Mouse (Mus musculus) Muller cell, postnatal 12 days (primary cell): Measurements from ENCODE around the gene Ehd1.
A peak's percentile ranks its signal among the peaks of the same experiment; 100 is the strongest.
"Not testable (repeated sequence)": the region's sequence is repeated elsewhere in the genome, so short reads cannot be mapped to it uniquely, and the experiment has no call there.

Source experiments
- DNase-seq: peaks from one replicate; pipeline ENCODE4 v3.0.0-alpha.2; 2015; ENCODE audit errors: inconsistent ontology term

The Ehd1 gene

DNA sequence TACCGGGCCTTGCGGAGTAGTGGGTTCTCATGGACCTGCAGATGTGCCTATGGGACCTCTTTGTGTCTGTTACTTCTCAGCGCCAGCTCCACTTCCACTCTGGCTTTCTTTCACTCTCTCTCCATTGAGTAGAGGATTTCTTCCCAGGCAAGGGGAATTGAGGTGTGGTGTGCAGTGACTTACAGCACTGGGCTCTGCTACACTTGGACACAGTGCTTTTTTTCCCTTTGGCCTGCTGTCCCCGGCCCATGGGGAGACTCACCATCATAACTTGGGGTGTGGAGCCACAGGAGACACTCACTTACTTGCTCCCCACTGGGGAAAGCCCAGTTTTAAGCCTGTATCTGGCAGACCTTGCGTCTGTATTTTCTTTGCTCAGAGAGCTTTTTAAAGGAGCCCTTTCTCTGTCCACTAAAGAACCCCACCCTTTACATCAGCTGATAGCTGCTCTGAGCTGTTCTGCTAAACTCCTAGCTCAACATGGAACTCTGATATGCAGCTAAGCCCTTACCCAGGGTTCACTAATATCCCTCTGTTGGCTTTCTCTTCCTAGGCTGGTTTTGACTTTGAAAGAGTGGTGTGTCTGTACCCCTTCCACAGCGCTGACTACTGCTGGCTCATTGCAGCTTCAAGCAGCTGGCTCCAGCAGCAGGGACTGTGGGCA lies 3.1 kb downstream of the Ehd1 start:
- DNase-seq = no peak

DNA sequence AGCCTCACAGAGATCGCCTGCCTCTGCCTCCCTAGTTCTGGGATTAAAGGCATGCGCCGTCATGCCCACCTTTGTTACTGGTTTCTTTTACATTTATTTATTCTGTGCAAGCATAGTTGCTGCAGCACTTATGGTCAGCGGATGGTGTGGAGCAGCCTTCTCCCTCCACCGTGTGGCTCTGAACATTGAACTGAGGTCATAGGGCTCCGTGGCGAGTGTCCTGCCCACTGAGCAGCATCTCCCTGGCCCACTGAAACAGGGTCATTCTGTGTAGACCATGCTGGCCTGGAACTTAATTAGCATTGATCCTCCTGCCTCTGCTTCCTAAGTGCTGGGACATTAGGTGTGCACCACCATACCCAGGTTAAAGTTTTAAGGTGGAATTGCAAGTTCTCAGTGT lies 4.0 kb downstream of the Ehd1 start:
- DNase-seq = no peak

DNA sequence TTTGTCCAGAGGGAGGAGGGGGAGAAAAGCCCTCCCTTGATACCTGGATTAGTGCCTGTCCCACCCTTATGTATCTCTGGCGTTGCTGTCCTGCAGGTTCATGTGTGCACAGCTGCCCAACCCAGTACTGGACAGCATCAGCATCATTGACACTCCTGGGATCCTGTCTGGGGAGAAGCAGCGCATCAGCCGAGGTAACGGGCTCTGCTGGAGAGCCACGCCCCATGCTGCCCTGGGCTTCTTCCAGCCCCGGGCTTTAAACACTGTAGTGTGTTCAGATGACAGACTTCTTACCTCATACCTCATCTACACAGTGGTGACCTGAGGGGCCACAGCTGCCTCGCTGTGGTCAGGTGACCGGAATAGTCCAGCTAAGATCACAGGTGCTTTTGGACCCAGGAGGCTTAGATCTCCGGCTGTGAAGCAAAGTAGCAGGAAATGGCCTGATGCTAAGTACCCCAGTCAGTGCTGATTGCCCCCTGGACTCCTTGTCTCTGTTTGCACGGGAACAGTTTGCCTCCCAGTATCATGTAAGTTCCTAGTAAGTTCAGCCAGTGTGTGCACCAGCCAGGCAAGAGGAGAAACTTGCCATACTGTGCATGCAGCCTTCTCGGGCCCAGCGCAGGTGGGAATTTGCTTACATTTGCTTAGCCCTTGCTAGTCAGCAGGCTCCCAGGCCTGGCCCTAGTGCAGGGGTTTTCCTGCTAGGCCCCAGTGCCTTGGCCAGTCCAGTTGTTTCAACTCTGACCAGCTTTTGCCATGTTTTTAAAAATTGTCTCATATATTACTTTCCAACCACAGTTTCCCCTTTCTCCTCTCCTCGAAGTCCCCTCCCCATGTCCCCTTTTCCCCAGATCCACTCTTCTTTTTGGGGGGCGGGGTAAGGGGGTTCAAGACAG lies 4.8 kb downstream of the Ehd1 start:
- no peak for DNase-seq

DNA sequence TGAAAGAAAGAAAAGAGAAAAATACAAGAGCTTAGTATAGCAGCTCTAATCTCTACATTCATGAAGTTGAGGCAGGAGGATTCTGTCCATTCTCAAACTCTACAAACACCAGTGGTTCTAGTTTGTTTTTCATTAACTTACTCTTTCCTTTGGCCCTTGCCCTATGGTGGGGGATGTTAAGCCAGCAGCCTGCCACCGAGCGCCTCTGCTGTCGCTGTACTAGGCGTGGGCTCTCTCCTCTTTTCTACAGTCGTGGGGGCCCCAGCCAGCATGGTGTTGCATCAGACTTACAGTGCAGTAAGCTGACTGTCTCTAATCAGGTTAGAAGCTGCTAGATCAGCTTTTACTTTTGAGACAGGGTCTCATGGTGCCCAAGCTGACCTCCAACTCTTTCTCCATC lies 6.5 kb downstream of the Ehd1 start:
- no peak for DNase-seq

DNA sequence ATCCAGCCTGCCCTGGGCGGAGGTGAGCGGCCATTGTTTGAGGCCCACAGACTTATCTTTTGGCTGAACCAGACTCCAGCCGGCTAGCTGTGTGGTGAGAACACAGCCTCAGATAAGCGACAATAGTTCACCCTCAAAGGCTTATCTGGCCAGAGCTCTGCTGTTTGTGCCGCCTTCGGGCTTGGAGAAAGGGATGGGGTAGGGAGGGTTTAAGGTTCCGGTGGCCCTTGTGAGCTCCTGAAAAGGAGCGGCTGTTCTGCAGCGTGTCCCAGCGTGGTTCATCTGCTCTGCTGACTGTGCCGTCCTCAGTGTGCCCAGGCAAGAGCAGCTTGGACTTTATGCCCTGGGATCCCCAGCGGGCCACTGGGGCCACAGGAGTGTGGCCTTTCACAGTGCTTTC lies 8.0 kb downstream of the Ehd1 start:
- no peak for DNase-seq

DNA sequence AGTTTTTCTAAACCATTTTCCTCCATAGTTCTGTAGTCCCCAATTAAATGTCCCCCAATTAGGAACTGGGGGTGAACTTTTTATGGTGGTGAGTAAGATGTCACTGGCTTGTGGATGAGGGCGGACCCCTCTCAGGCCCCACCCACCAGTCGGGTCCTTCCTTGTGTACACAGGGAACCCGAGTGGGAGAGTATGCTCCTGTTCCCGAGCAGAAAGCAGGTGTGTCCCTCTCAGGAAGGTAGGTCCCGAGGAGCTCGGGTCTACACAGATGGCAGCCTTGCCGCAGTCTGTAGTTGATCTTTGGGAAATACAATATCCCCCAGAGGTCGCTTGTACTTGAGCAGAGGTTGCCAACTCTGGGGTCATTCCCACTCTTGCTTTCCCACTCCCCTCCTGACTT lies 8.7 kb downstream of the Ehd1 start:
- no peak for DNase-seq

DNA sequence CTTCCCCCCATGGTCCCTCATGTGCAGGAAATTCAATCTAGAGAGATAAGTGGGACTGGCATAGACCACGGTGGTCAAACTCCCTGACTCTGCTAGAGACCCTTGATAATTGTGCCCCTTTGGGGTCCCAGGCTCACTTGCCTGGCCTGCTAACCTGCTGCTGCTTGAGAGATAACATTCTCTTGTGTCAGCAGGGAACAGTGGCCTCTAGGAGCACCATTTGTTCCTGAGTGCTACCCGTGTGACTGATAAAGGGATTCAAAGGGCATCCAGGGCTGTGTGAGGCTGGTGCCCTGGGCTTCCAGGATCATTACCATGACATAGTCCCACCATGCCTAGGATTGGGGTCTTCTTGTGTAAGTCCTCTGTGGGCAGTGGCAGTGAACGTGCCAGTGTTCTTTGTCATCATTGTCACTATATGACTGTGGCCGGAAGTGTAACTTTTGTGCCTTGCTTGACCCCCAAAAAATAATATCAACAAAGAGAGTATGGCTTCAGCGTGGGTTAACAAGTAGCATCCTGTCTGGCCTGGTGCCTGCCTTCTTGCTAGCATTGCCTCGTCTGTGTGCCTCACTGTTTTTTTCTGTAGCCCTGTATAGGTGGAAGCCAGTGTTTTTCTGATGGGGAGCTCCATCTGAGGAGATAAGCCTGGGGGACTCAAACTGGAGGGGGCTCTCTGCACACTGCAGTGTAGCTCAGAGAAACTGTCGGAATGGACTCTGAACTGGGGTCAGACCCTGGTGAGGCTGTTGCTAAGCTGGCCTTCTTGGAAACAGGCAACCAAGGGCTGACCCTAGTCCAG lies 9.3 kb downstream of the Ehd1 start:
- DNase-seq = no peak

DNA sequence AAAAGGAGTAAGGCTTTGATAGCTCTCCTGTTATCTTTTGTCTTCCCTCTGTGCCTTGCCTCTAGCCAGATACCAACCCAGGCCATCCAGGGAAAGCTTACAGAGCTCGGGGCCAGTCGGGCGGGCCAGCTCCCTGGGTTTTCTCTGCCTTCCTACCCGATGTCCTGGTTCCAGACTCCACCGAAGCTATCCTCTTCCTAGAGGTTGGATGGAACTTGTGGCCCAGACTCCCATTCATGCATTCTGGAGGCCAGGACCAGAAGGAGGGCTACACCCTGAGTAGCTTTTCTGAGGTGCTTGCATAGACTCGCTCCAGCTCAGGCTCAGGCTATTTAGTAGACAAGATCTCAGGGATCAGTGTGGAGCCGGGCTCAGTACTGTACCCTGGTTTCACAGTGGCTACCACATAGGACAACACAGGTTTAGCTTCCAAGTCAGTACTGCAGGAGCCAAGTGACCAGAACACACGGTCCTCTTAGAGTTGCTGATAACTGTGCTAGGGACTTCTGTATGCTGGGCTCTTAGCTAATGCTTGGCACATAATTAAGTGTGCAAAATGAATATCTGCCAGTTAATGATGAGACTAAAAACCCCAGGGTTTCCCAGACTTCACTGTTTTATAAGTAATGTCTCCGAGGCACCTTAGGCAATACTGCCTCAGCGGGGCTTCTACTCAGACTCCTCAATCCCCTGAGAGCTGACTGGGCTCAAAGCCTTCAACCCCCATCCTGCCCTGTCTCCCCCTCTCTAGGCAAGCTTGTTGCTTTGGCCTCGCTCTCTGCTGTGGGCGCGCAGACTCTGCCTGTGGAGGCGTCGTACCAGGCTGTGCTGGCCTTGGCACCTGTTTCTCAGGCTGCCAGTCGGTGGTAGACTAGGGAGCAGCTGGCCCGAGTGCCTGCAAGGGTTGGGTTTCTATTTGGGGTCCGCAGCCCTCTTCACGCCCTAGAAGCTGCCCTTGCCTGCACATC lies 10.2 kb downstream of the Ehd1 start:
- no peak for DNase-seq

DNA sequence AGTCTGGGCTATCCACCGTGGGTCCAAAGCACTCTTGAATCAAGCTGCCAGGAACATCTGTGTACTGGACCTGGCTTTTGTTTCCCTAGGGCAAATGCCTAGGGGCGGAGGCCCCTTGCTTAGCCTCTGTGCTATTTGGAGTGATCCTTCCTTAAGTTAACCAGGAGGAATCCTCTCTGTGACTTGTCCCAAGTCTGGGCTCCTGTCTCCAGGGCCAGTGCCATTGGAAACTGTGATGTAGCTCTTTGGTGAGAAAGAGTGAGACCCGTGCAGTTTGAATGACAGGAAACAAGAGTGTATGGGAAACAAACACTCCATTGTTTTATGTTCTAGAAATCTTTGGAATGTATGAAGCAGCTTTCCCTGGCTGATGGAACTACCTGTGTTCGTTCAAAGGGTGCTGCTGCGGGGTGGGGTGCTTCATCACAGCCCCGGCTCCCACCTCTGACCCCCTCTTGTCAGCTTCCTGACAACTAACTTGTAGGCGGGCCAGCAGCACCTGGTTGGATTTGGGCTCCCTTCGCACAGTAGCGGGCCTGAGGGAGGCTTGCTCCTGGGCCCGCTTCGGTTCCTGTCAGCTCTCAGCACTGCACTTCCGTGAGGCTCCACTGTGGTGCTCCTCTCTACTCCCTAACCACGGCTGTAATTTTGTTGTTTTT lies 11.8 kb downstream of the Ehd1 start:
- DNase-seq = no peak

DNA sequence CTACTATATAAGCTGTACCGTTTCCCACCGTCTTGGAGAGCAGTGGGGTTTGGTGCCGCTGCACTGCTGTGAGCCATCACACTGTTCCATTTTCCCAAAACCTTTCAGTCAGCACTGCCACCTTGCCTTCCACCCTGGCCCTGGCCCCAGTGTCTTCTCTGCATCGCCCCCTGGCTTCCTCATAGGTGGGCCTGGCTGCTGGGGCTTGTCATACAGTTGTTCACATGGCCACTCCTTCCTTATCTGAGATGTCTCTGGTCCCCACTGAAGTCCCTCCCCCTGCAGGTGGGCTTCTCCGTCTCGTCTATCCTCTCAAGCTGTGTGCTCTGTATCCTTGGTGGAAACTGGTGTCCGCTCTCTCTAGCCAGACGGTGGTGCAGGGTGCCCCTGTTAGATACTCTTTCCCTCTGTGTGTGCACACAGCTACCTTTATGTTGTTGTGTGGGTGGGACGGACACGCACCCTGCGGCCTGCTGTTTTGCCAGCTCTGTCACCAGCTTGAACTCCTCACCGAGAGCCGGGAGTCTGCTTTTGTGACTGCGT lies 13.2 kb downstream of the Ehd1 start:
- no peak for DNase-seq

DNA sequence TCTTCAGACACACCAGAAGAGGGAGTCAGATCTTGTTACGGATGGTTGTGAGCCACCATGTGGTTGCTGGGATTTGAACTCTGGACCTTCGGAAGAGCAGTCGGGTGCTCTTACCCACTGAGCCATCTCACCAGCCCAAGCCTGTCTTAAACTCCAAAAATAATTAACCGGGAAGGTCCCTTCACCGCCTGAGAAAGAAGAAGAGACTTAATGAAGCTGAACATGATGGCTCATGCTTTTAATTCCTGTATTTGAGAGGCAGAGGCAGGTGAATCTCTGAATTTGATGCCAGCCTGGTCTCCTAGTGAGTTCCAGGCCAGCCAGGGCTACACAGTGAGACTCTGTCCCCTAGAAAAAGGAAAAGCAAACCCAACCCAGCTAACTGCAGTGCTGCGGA lies 14.2 kb downstream of the Ehd1 start:
- DNase-seq = not testable (repeated sequence)

DNA sequence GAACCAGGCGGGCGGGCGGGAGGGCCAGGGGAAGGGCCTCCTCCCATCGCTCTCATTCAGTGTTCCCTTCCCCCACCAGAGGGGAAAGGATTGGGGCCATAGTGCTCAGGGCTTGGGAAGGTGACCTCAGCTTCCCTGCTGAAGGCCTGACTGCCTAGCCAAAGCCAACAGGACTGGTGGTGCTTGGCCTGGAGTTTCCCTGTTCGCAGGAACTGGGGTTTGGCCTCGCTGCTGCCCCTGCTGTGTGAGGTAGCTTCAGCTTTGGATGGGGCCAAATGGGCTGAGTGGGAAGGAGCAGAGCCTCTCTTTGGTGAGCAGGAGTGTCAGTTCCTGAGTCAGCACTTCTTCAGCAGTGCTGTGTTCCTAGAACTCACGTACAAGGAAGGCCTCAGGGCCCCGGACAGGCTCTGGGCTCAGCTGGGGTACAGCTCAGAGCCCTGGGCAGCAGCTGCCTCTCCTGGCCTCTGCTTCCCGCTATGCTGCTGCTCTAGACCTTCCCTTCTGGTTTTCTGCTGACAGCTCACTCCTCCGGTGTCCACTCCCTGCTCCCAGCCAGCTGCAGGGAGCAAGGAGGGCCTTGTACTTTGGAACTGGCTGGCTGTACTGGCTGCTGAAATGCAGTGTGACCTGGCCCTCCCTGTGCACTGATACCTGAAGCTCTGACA lies 14.7 kb downstream of the Ehd1 start:
- DNase-seq = no peak

DNA sequence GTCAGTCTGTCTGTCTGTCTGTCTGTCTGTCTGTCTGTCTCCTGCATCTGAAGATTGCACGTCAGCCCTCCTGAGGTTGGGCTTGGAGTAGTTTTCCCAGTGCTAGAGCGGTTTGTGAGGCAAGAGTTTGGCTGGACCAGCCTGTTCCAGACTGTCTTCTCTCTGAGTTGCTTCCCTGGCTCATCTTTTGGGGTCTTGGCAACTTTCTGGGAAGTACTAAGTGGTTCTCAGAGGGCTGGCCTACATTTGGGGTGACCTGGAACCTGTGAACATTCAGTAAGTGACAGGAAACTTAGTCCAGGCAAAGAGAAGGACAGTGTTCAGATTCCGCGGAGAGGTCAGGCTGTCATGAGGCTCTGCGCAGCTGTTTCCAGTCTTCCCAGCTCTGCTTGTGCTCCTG lies 15.7 kb downstream of the Ehd1 start:
- DNase-seq = no peak

DNA sequence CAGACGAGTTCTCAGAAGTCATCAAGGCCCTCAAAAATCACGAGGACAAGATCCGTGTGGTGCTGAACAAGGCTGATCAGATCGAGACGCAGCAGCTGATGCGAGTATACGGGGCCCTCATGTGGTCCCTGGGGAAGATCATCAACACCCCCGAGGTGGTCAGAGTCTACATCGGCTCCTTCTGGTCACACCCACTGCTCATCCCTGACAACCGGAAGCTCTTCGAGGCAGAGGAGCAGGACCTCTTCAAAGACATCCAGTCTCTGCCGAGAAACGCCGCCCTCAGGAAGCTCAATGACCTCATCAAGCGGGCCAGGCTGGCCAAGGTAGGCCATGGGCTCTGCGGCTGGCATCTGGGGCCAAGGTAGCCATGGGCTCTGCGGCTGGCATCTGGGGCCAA lies 17.8 kb downstream of the Ehd1 start:
- no peak for DNase-seq

DNA sequence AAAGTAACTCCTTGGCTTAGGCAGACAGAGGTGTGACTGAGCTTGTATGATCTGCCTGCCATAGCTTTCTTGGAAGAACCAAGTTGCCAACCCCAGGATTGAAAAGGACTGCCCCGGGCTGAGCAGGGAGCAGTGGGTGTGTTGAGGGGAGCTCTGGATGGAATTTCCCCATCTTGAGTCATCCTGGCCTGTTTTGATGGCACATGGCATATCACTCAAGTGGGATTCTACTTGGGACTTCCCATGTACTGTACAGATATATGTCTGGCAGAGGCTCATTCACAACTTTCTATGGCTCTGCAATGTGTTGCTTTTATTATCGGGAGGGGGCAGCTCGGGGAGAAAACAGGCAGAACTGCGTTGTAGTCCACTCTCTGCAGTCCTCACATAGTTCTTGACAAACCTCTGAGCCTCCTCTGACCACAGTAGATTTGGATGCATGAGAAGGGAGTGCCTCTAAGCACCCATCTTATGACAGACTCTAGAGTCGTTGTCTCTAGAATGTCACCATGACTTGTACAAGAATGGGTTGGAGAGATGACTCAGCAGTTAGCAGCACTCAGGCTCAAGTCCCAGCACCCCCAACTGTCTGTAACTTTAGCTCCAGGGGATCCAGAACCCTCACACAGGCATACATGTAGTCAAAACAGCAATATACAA lies 20.2 kb downstream of the Ehd1 start:
- peak; percentile 26 for DNase-seq

DNA sequence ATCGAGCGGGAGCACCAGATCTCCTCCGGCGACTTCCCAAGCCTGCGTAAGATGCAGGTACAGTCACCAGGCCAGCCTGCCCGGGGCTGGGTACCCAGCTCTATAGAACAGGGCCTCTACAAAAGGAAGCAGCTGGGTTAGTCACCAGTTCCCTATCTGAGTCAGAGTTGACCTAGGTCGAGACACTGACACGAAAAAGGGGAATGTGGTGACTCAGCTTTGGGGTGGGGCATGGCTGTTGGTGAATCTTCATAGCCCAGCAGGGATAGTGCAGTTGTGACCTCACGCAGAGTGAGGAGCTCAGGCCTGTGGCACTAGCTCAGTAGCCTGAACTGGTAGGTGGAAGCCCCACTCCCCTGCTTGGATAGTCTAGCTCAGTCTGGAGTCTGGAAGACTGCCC lies 21.1 kb downstream of the Ehd1 start:
- peak; percentile 93 for DNase-seq

DNA sequence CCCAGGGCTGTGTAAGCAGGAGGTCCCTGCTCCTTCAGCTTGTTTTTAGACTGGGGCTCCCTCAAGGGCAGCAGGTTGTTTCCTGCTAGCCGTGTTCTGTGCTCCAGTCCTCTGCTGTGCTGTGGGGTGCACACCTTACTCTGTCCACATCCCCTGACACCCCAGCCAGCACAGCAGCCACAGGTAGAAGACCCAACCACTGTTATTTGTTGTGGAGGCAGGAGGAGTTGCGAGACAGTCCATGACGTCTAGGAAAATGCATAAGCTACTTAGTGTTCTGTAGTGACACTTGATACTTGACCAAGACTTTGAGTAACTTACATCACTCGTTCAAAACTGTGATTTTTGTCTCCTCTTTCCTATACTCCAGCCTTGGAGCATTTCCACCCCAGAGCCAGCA lies 22.5 kb downstream of the Ehd1 start:
- DNase-seq = no peak

DNA sequence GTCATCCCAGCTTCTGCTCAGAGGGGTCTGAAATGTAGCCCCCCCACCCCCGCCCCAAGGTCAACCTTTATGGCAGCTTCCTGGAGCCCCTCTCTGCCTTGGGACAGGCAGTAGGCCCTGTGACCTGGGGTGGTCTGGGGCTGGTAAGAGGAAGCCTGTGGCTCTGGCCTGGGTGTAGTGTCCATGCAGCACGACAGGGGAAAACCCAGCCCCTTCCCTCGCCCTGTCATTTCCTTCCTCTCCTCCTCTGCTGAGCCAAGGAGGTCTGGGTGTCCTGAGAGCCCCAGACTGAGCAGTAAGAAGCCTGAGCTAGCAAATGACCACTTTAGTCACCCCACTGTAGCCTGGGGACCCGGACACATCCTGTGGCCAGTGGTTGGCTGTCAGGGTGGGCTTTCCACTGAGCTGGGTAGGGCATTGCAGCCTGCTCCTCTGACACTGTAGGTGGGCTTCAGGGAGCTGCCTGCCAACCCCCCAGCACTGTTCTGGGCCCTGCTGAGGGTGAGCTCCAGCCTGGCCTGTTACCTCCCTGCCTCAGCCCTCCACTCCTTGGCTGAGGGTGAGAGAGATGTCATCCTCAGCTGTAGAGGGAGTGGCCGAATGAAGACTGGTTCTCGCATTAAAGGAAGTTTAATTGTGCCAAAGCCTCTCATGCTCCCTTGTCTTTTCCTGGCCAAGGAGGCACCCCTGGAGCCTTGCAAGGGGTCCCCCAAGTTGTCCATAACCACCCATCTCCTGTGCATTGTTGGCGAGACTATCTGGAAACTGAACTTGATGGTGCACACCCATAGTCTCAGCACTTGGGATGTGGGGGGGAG lies 23.1 kb downstream of the Ehd1 start:
- DNase-seq = no peak
